Comparison of ENCODE assay signal across 10 mouse cellular contexts in the genomic region with DNA sequence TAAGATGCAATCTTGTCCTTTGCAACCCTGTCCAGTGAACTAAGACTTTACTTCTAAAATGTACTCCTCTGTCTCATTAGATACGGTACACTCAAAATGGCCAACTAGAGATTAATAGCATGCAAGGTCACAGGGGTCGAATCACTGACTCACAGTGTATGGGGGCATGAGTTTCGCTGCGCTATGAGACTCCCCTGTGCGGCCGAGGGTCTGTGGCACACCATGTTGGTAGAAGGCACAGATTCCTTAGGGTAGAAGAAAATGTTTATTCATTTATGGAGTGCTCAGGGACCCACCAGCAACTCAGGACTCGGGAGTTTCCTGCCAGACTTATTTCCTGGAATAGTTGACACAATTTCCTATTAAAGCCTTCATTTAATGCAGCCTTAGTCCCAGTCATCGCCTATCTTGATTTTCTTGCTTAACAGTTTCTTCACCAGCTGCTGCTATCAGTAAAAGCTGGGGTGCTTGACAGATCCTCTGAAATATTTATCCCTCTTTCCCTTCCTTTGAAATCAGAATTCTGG. TPM values are rescaled to one million over a fixed set of nuclear protein-coding genes. Genes with fewer than 3 reads are reported as not detected.
DNase-seq lines count a peak whose midpoint lies in the region; ATAC-seq and TF ChIP-seq lines count a peak whose summit lies in the region.
"Had no signal": no experiment of that assay in that cellular context is flagged by ENCODE, and none has a peak within 500 bp of the region (broad histone marks: within the 10 kb centered on the region; RNA-seq: fewer than 3 reads in every experiment).

No protein-coding gene starts in this region.

- H3ac ChIP-seq in myocyte (ENCODE audit: control insufficient read depth, insufficient read length), result no peak overlapping the region

- no peak overlapping the region for H3K27ac ChIP-seq in forebrain, embryonic 13.5 days
- no peak overlapping the region for H3K27ac ChIP-seq in forebrain, postnatal 0 days (ENCODE audit: low read depth, low read length)
- H3K27ac ChIP-seq in heart, postnatal 0 days (ENCODE audit: low read depth), result peak overlapping the region; percentile 69
- peak overlapping the region; percentile 52 for H3K27ac ChIP-seq in lung, embryonic 16.5 days (ENCODE audit: low read length)
- H3K27ac ChIP-seq: liver, embryonic 13.5 days had no signal

- H3K79me2 ChIP-seq in myocyte (ENCODE audit: control insufficient read depth, insufficient read depth), result no peaks in the 10 kb centered on the region

- TF ChIP-seq EP300 in heart, postnatal 0 days (IDR thresholded peaks at IDR 0.05; ENCODE audit: low read depth), result no peak

- H3K4me3 ChIP-seq in forebrain, embryonic 13.5 days, result no peak overlapping the region
- H3K4me3 ChIP-seq in forebrain, postnatal 0 days (ENCODE audit: low read depth, low read length), result no peak overlapping the region
- H3K4me3 ChIP-seq in heart, postnatal 0 days (ENCODE audit: low read depth, low read length), result no peak overlapping the region
- H3K4me3 ChIP-seq in lung, embryonic 16.5 days (ENCODE audit: low read length), result no peak overlapping the region
- no peak overlapping the region for H3K4me3 ChIP-seq in myocyte
- H3K4me3 ChIP-seq: liver, embryonic 13.5 days had no signal

- H3K9ac ChIP-seq in forebrain, embryonic 13.5 days, result no peak overlapping the region
- H3K9ac ChIP-seq in forebrain, postnatal 0 days, result no peak overlapping the region
- no peak overlapping the region for H3K9ac ChIP-seq in heart, postnatal 0 days (replicated peaks; ENCODE audit: low read depth, low read length)
- H3K9ac ChIP-seq in lung, embryonic 16.5 days (ENCODE audit: low read length), result no peak overlapping the region
- H3K9ac ChIP-seq: liver, embryonic 13.5 days had no signal

- H3K36me3 ChIP-seq in forebrain, embryonic 13.5 days (ENCODE audit: poor library complexity, severe bottlenecking), result no peaks in the 10 kb centered on the region
- H3K36me3 ChIP-seq in forebrain, postnatal 0 days (ENCODE audit: insufficient read depth), result no peaks in the 10 kb centered on the region
- no peaks in the 10 kb centered on the region for H3K36me3 ChIP-seq in heart, postnatal 0 days (replicated peaks; ENCODE audit: control insufficient read depth, insufficient read depth, low read length)
- H3K36me3 ChIP-seq in lung, embryonic 16.5 days (ENCODE audit: control insufficient read depth, insufficient read depth, low read length), result no peaks in the 10 kb centered on the region
- no peaks in the 10 kb centered on the region for H3K36me3 ChIP-seq in myocyte (ENCODE audit: control insufficient read depth, insufficient read depth)
- H3K36me3 ChIP-seq: liver, embryonic 13.5 days had no signal

- H3K27me3 ChIP-seq in forebrain, embryonic 13.5 days, result no peaks in the 10 kb centered on the region
- no peaks in the 10 kb centered on the region for H3K27me3 ChIP-seq in forebrain, postnatal 0 days (ENCODE audit: insufficient read depth, low read length)
- H3K27me3 ChIP-seq in heart, postnatal 0 days (ENCODE audit: control insufficient read depth, insufficient read depth, low read length), result no peaks in the 10 kb centered on the region
- no peaks in the 10 kb centered on the region for H3K27me3 ChIP-seq in lung, embryonic 16.5 days (ENCODE audit: control insufficient read depth, insufficient read depth, low read depth, low read length)
- no peaks in the 10 kb centered on the region for H3K27me3 ChIP-seq in myocyte (ENCODE audit: control insufficient read depth, insufficient read depth, insufficient read length)
- H3K27me3 ChIP-seq: liver, embryonic 13.5 days had no signal

- ATAC-seq in forebrain, embryonic 13.5 days, result 0 out of 2 replicates have a peak, but pooled peaks have one; percentile 29
- ATAC-seq in forebrain, postnatal 0 days, result no peak
- 0 out of 2 replicates have a peak, but pooled peaks have one; percentile 47 for ATAC-seq in heart, postnatal 0 days (ENCODE audit: insufficient read depth, low read depth)
- peak; percentile 53 for ATAC-seq in lung, embryonic 16.5 days (ENCODE audit: low read depth)

- no peak for DNase-seq in forebrain, postnatal 0 days
- no peak for DNase-seq in heart, postnatal 0 days (ENCODE audit: low spot score)
- no peak for DNase-seq in heart, adult 9 months (ENCODE audit: low spot score in 2 of 2)
- DNase-seq in lung, postnatal 10 days, result no peak
- no peak for DNase-seq in right cerebral cortex, adult 18-20 months
- DNase-seq: liver, embryonic 13.5 days had no signal

- 89% methylated on average over 8 of the region's 8 CpGs for WGBS in forebrain, embryonic 13.5 days
- WGBS in forebrain, postnatal 0 days, result 76% methylated on average over 8 of the region's 8 CpGs
- 51% methylated on average over 8 of the region's 8 CpGs for WGBS in heart, postnatal 0 days
- 51% methylated on average over 8 of the region's 8 CpGs for WGBS in lung, embryonic 16.5 days

- no peaks in the 10 kb centered on the region for H3K4me1 ChIP-seq in forebrain, embryonic 13.5 days
- H3K4me1 ChIP-seq in forebrain, postnatal 0 days (ENCODE audit: insufficient read depth), result no peaks in the 10 kb centered on the region
- 0 out of 2 replicates have a peak, but pooled peaks cover 9% of the 10 kb centered on the region for H3K4me1 ChIP-seq in heart, postnatal 0 days (ENCODE audit: control insufficient read depth, insufficient read depth)
- peaks cover 14% of the 10 kb centered on the region for H3K4me1 ChIP-seq in lung, embryonic 16.5 days (replicated peaks; ENCODE audit: control insufficient read depth, insufficient read depth, low read length)

- no peak overlapping the region for H3K4me2 ChIP-seq in forebrain, embryonic 13.5 days
- H3K4me2 ChIP-seq in forebrain, postnatal 0 days (ENCODE audit: low read depth), result no peak overlapping the region
- H3K4me2 ChIP-seq in heart, postnatal 0 days (ENCODE audit: low read depth, low read length), result peak overlapping the region; percentile 50
- H3K4me2 ChIP-seq in lung, embryonic 16.5 days (ENCODE audit: low read depth, low read length), result no peak overlapping the region
- H3K4me2 ChIP-seq in myocyte (ENCODE audit: low read depth), result peak overlapping the region; percentile 53
- H3K4me2 ChIP-seq: liver, embryonic 13.5 days had no signal

- TF ChIP-seq CTCF in forebrain, postnatal 0 days (IDR thresholded peaks at IDR 0.05; ENCODE audit: low read depth), result no peak
- no peak for TF ChIP-seq CTCF in heart, postnatal 0 days (IDR thresholded peaks at IDR 0.05; ENCODE audit: low read depth)

- TF ChIP-seq POLR2A in myocyte (IDR thresholded peaks at IDR 0.05; ENCODE audit: insufficient read length, low read depth), result no peak

- no peaks in the 10 kb centered on the region for H3K9me3 ChIP-seq in forebrain, embryonic 13.5 days (replicated peaks)
- no peaks in the 10 kb centered on the region for H3K9me3 ChIP-seq in forebrain, postnatal 0 days (ENCODE audit: low read length)
- no peaks in the 10 kb centered on the region for H3K9me3 ChIP-seq in heart, postnatal 0 days (replicated peaks; ENCODE audit: control insufficient read depth, low read length)
- 0 out of 2 replicates have a peak, but pooled peaks cover 2% of the 10 kb centered on the region for H3K9me3 ChIP-seq in lung, embryonic 16.5 days (ENCODE audit: control insufficient read depth, low read length)
- H3K9me3 ChIP-seq: liver, embryonic 13.5 days; megakaryocyte, embryonic 14.5 days had no signal

TF ChIP-seq in myocyte, 11 proteins besides CTCF, POLR2A, EP300 and RAD21:
- TF ChIP-seq REST (IDR thresholded peaks at IDR 0.05; ENCODE audit: insufficient read depth, insufficient read length) (no peak), TCF3 (IDR thresholded peaks at IDR 0.05; ENCODE audit: insufficient read length, low read depth) (no peak), E2F4 (IDR thresholded peaks at IDR 0.05; ENCODE audit: insufficient read depth) (no peak), MAX (IDR thresholded peaks at IDR 0.05; ENCODE audit: low read depth) (no peak), TCF12 (IDR thresholded peaks at IDR 0.05; ENCODE audit: insufficient read depth, poor library complexity, severe bottlenecking) (no peak), POLR2AphosphoS2 (IDR thresholded peaks at IDR 0.05; ENCODE audit: insufficient read length, low read depth) (no peak), USF1 (IDR thresholded peaks at IDR 0.05; ENCODE audit: low read depth) (no peak), MYOG (IDR thresholded peaks at IDR 0.05; ENCODE audit: control insufficient read depth in 1 of 3, insufficient read depth in 1 of 3, insufficient read length in 2 of 3, low read depth in 2 of 3) (no peak), CEBPB (IDR thresholded peaks at IDR 0.05; ENCODE audit: insufficient read depth, poor library complexity, severe bottlenecking) (no peak), SRF (IDR thresholded peaks at IDR 0.05; ENCODE audit: control insufficient read depth, insufficient read length, low read depth) (no peak), MYOD1 (IDR thresholded peaks at IDR 0.05; ENCODE audit: control insufficient read depth in 1 of 3, insufficient read length in 2 of 3, low read depth in 2 of 3) (no peak)
TF ChIP-seq in myocyte: peak in this region for 0.

RNA-seq across cellular contexts. Expression of a gene that starts 14.0 kb away (rescaled TPM):
- polyA plus RNA-seq in forebrain, embryonic 13.5 days (2015; fragmentation: Nextera tagmentation; extraction: Ambion mirVana), result 1.3 and 1.5 TPM in 2 replicates
- 3.1 and 3.8 TPM in 2 replicates for total RNA-seq in forebrain, postnatal 0 days (2014; rRNA removed)
- 1.3 and 1.5 TPM in 2 replicates for polyA plus RNA-seq in forebrain, postnatal 0 days (2015; fragmentation: Nextera tagmentation; extraction: Ambion mirVana)
- 16.0 and 18.0 TPM in 2 replicates for total RNA-seq in heart, postnatal 0 days (2014; rRNA removed; ENCODE audit: low replicate concordance)
- 9.3 and 9.6 TPM in 2 replicates for polyA plus RNA-seq in heart, postnatal 0 days (2015; fragmentation: Nextera tagmentation; extraction: Ambion mirVana)
- 14.4 and 14.8 TPM in 2 replicates for polyA plus RNA-seq in lung, embryonic 16.5 days (2015; fragmentation: Nextera tagmentation; extraction: Ambion mirVana)
- 5.0 TPM for polyA plus RNA-seq in myocyte (2012; fragmentation: generic; extraction: Trizol)

RNA-seq across cellular contexts. Expression of a gene that starts 14.2 kb away (rescaled TPM):
- 18.3 and 19.0 TPM in 2 replicates for polyA plus RNA-seq in forebrain, embryonic 13.5 days (2015; fragmentation: Nextera tagmentation; extraction: Ambion mirVana)
- total RNA-seq in forebrain, postnatal 0 days (2014; rRNA removed), result 19.2 and 23.2 TPM in 2 replicates
- polyA plus RNA-seq in forebrain, postnatal 0 days (2015; fragmentation: Nextera tagmentation; extraction: Ambion mirVana), result 20.0 and 27.9 TPM in 2 replicates
- 20.6 and 70.6 TPM in 2 replicates for total RNA-seq in heart, postnatal 0 days (2014; rRNA removed; ENCODE audit: low replicate concordance)
- 30.9 and 31.6 TPM in 2 replicates for polyA plus RNA-seq in heart, postnatal 0 days (2015; fragmentation: Nextera tagmentation; extraction: Ambion mirVana)
- 27.5 and 29.0 TPM in 2 replicates for polyA plus RNA-seq in lung, embryonic 16.5 days (2015; fragmentation: Nextera tagmentation; extraction: Ambion mirVana)
- 13.1 TPM for polyA plus RNA-seq in myocyte (2012; fragmentation: generic; extraction: Trizol)

Comparison
In these comparisons a context has a peak if more than half of its experiments do, and no peak if none do; other contexts are left out.
1. H3K27ac ChIP-seq: peak in heart, postnatal 0 days (single experiment) and lung, embryonic 16.5 days (single experiment); none in forebrain, embryonic 13.5 days (single experiment) and forebrain, postnatal 0 days (single experiment).
2. H3K4me2 ChIP-seq: peak in heart, postnatal 0 days (single experiment) and myocyte (single experiment); none in forebrain, embryonic 13.5 days (single experiment), forebrain, postnatal 0 days (single experiment) and lung, embryonic 16.5 days (single experiment).